Mouse (Mus musculus): Measurements from ENCODE around the gene Ajm1. TPM values are rescaled to one million over a fixed set of nuclear protein-coding genes. Genes with fewer than 3 reads are reported as not detected.

Ajm1 gene
- polyA plus RNA-seq, 1 experiment from 2014 or later, result 0.25 TPM

Other genes starting within 250 kb of the Ajm1 start
- gene Man1b1, start 249.4 kb downstream of the Ajm1 start, polyA plus RNA-seq (2014; fragmentation: Nextera tagmentation; extraction: Ambion mirVana), result 87.2 and 92.7 TPM in 2 replicates
- 18.2 and 19.1 TPM in 2 replicates for gene Dpp7, start 225.4 kb downstream of the Ajm1 start, polyA plus RNA-seq (2014; fragmentation: Nextera tagmentation; extraction: Ambion mirVana)
- 5.2 and 8.9 TPM in 2 replicates for gene Uap1l1, start 216.1 kb downstream of the Ajm1 start, polyA plus RNA-seq (2014; fragmentation: Nextera tagmentation; extraction: Ambion mirVana)
- gene Sapcd2, start 209.4 kb downstream of the Ajm1 start, polyA plus RNA-seq (2014; fragmentation: Nextera tagmentation; extraction: Ambion mirVana), result 39.1 and 43.2 TPM in 2 replicates
- gene Entpd2, start 185.9 kb downstream of the Ajm1 start, polyA plus RNA-seq (2014; fragmentation: Nextera tagmentation; extraction: Ambion mirVana), result 0.10 and 0.28 TPM in 2 replicates
- gene Npdc1, start 182.4 kb downstream of the Ajm1 start, polyA plus RNA-seq (2014; fragmentation: Nextera tagmentation; extraction: Ambion mirVana), result 26.8 and 38.0 TPM in 2 replicates
- gene Fut7, start 158.5 kb downstream of the Ajm1 start, polyA plus RNA-seq (2014; fragmentation: Nextera tagmentation; extraction: Ambion mirVana), result not detected in 2 replicates
- gene Abca2, start 153.1 kb downstream of the Ajm1 start, polyA plus RNA-seq (2014; fragmentation: Nextera tagmentation; extraction: Ambion mirVana), result 2.2 TPM in 2 replicates
- 0.71 TPM in 1 of 2 replicates, not detected in the other for gene Clic3, start 124.9 kb downstream of the Ajm1 start, polyA plus RNA-seq (2014; fragmentation: Nextera tagmentation; extraction: Ambion mirVana)
- 12.4 and 14.3 TPM in 2 replicates for gene Paxx, start 120.7 kb downstream of the Ajm1 start, polyA plus RNA-seq (2014; fragmentation: Nextera tagmentation; extraction: Ambion mirVana)
- 0.26 and 0.28 TPM in 2 replicates for gene Ptgds, start 111.7 kb downstream of the Ajm1 start, polyA plus RNA-seq (2014; fragmentation: Nextera tagmentation; extraction: Ambion mirVana)
- not detected in 2 replicates for gene Lcn12, start 87.8 kb downstream of the Ajm1 start, polyA plus RNA-seq (2014; fragmentation: Nextera tagmentation; extraction: Ambion mirVana)
- gene Fbxw5, start 81.0 kb downstream of the Ajm1 start, polyA plus RNA-seq (2014; fragmentation: Nextera tagmentation; extraction: Ambion mirVana), result 51.1 and 56.4 TPM in 2 replicates
- gene C8g, start 80.0 kb downstream of the Ajm1 start, polyA plus RNA-seq (2014; fragmentation: Nextera tagmentation; extraction: Ambion mirVana), result 3.8 and 4.3 TPM in 2 replicates
- 35.6 and 36.0 TPM in 2 replicates for gene Traf2, start 34.8 kb downstream of the Ajm1 start, polyA plus RNA-seq (2014; fragmentation: Nextera tagmentation; extraction: Ambion mirVana)
- gene Edf1, start 23.9 kb downstream of the Ajm1 start, polyA plus RNA-seq (2014; fragmentation: Nextera tagmentation; extraction: Ambion mirVana), result 336 and 375 TPM in 2 replicates
- gene Mamdc4, start 6.9 kb downstream of the Ajm1 start, polyA plus RNA-seq (2014; fragmentation: Nextera tagmentation; extraction: Ambion mirVana), result 1.2 and 8.5 TPM in 2 replicates
- gene Phpt1, start 6.5 kb downstream of the Ajm1 start, polyA plus RNA-seq (2014; fragmentation: Nextera tagmentation; extraction: Ambion mirVana), result 145 and 157 TPM in 2 replicates
- 44.3 and 46.0 TPM in 2 replicates for gene Rabl6, start 26.8 kb upstream of the Ajm1 start, polyA plus RNA-seq (2014; fragmentation: Nextera tagmentation; extraction: Ambion mirVana)
- gene Ccdc183, start 35.9 kb upstream of the Ajm1 start, polyA plus RNA-seq (2014; fragmentation: Nextera tagmentation; extraction: Ambion mirVana), result 0.15 and 0.18 TPM in 2 replicates
- gene Tmem141, start 40.2 kb upstream of the Ajm1 start, polyA plus RNA-seq (2014; fragmentation: Nextera tagmentation; extraction: Ambion mirVana), result 17.5 and 18.7 TPM in 2 replicates
- 0.52 and 0.81 TPM in 2 replicates for gene Fcna, start 46.3 kb upstream of the Ajm1 start, polyA plus RNA-seq (2014; fragmentation: Nextera tagmentation; extraction: Ambion mirVana)
- not detected in 2 replicates for gene Lcn8, start 71.4 kb upstream of the Ajm1 start, polyA plus RNA-seq (2014; fragmentation: Nextera tagmentation; extraction: Ambion mirVana)
- gene Lcn5, start 76.2 kb upstream of the Ajm1 start, polyA plus RNA-seq (2014; fragmentation: Nextera tagmentation; extraction: Ambion mirVana), result not detected in 2 replicates
- gene Lcn6, start 95.0 kb upstream of the Ajm1 start, polyA plus RNA-seq (2014; fragmentation: Nextera tagmentation; extraction: Ambion mirVana), result not detected in 2 replicates
- gene Lcn10, start 101.0 kb upstream of the Ajm1 start, polyA plus RNA-seq (2014; fragmentation: Nextera tagmentation; extraction: Ambion mirVana), result not detected in 2 replicates
- not detected in 2 replicates for gene Obp2a, start 118.3 kb upstream of the Ajm1 start, polyA plus RNA-seq (2014; fragmentation: Nextera tagmentation; extraction: Ambion mirVana)
- 66.2 and 72.5 TPM in 2 replicates for gene Bmyc, start 125.0 kb upstream of the Ajm1 start, polyA plus RNA-seq (2014; fragmentation: Nextera tagmentation; extraction: Ambion mirVana)
- not detected in 2 replicates for gene Obp2b, start 155.3 kb upstream of the Ajm1 start, polyA plus RNA-seq (2014; fragmentation: Nextera tagmentation; extraction: Ambion mirVana)
- not detected in 2 replicates for gene Lcn3, start 183.8 kb upstream of the Ajm1 start, polyA plus RNA-seq (2014; fragmentation: Nextera tagmentation; extraction: Ambion mirVana)
- not detected in 2 replicates for gene Lcn11, start 195.3 kb upstream of the Ajm1 start, polyA plus RNA-seq (2014; fragmentation: Nextera tagmentation; extraction: Ambion mirVana)
- gene Gm13539, start 200.5 kb upstream of the Ajm1 start, polyA plus RNA-seq (2014; fragmentation: Nextera tagmentation; extraction: Ambion mirVana), result not detected in 2 replicates
- not detected in 2 replicates for gene Glt6d1, start 234.1 kb upstream of the Ajm1 start, polyA plus RNA-seq (2014; fragmentation: Nextera tagmentation; extraction: Ambion mirVana)
- not detected in 2 replicates for gene Lcn9, start 241.4 kb upstream of the Ajm1 start, polyA plus RNA-seq (2014; fragmentation: Nextera tagmentation; extraction: Ambion mirVana)